Mouse (Mus musculus) fibroblast of lung, adult 2 months (primary cell): Measurements from ENCODE around the gene Tpt1.
"Not testable (repeated sequence)": the region's sequence is repeated elsewhere in the genome, so short reads cannot be mapped to it uniquely, and the experiment has no call there.

Experiments
- DNase-seq: peaks from one replicate; pipeline ENCODE4 v3.0.0-alpha.2; 2011; ENCODE audit warnings: low read depth

Gene Tpt1

GRCm38 (mm10) chr14:75844867-75845697 is at the start of gene Tpt1:
TSS of gene Tpt1 (plus strand) at chr14:75845093.
- DNase-seq = peak; percentile 88

- no peak for DNase-seq
Measured at GRCm38 (mm10) chr14:75795918-75796317, 49.0 kb upstream of the Tpt1 start.

- no peak for DNase-seq
Measured at GRCm38 (mm10) chr14:75797769-75798386, 47.0 kb upstream of the Tpt1 start.

- DNase-seq = no peak
Measured at GRCm38 (mm10) chr14:75807800-75808199, 37.1 kb upstream of the Tpt1 start.

GRCm38 (mm10) chr14:75809931-75810330 is 35.0 kb upstream of the Tpt1 start:
- no peak for DNase-seq

GRCm38 (mm10) chr14:75818528-75818927 is 26.4 kb upstream of the Tpt1 start:
- DNase-seq = no peak

GRCm38 (mm10) chr14:75819341-75819740 is 25.6 kb upstream of the Tpt1 start:
- no peak for DNase-seq

- DNase-seq = peak; percentile 77
Measured at GRCm38 (mm10) chr14:75820007-75820406, 24.9 kb upstream of the Tpt1 start.

- DNase-seq = no peak
Measured at GRCm38 (mm10) chr14:75826851-75827410, 18.0 kb upstream of the Tpt1 start.

GRCm38 (mm10) chr14:75828221-75828620 is 16.7 kb upstream of the Tpt1 start:
- no peak for DNase-seq

- peak; percentile 79 for DNase-seq
Measured at GRCm38 (mm10) chr14:75828866-75829806, 15.8 kb upstream of the Tpt1 start.

- DNase-seq = peak; percentile 71
Measured at GRCm38 (mm10) chr14:75829817-75830216, 15.1 kb upstream of the Tpt1 start.

GRCm38 (mm10) chr14:75832031-75832430 is 12.9 kb upstream of the Tpt1 start:
- no peak for DNase-seq

GRCm38 (mm10) chr14:75832982-75833381 is 11.9 kb upstream of the Tpt1 start:
- no peak for DNase-seq

GRCm38 (mm10) chr14:75833546-75834250 is 11.2 kb upstream of the Tpt1 start:
- no peak for DNase-seq

- peak; percentile 87 for DNase-seq
Measured at GRCm38 (mm10) chr14:75834251-75834738, 10.6 kb upstream of the Tpt1 start.

- peak; percentile 54 for DNase-seq
Measured at GRCm38 (mm10) chr14:75834739-75835381, 10.0 kb upstream of the Tpt1 start.

- no peak for DNase-seq
Measured at GRCm38 (mm10) chr14:75836579-75836978, 8.3 kb upstream of the Tpt1 start.

- no peak for DNase-seq
Measured at GRCm38 (mm10) chr14:75837048-75837916, 7.6 kb upstream of the Tpt1 start.

GRCm38 (mm10) chr14:75841758-75842157 is 3.1 kb upstream of the Tpt1 start:
- DNase-seq = not testable (repeated sequence)
